Mouse (Mus musculus) embryonic fibroblast, embryonic 13.5 days (primary cell): ENCODE measurements at regions not wholly inside any gene's neighbourhood (a gene's known extent, or its start where the extent isn't known, plus 50 kb on each side); places are given as distances from the start of the nearest gene placed in this dataset.

Experiments used
- CTCF ChIP-seq: IDR thresholded peaks from 2 replicates; pipeline ENCODE4 v1.5.1; 2011; ENCODE audit warnings: mild to moderate bottlenecking, control low read depth, low read length, moderate library complexity, borderline replicate concordance; ENCODE audit not compliant: insufficient read depth
- POLR2A ChIP-seq: IDR thresholded peaks from 2 replicates; pipeline ENCODE4 v1.6.1; 2011; ENCODE audit warnings: low read depth, mild to moderate bottlenecking, control low read depth, low read length, moderate library complexity

DNA sequence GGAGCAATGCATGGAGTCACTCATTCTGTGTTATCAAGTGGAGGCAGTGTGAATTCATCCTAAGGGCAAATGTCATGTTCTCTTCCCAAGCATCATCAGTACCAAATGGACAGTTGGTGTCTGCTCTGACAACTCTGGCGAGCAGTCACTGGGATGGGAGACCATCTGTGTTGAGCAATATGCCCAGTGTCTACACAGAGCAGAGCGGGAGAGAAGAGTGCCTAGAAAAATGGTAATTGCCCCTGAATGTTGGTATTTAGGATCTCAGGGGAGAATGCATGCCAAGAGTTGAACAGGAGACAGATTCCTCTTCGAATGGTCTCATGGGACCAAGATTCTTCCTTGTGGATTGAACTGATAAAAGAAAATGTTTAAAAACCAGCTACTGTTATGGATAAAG, 454.0 kb downstream of the Ets1 start:
- TF ChIP-seq CTCF (no peak), POLR2A (no peak)
